Mouse (Mus musculus) C2C12 (cell line): ENCODE data around the gene Ccl24.

Experiments
- CEBPB ChIP-seq: IDR thresholded peaks from one replicate; pipeline ENCODE4 v1.6.1; 2011; ENCODE audit warnings: low read depth, mild to moderate bottlenecking, control low read depth, moderate library complexity
- CTCF ChIP-seq: IDR thresholded peaks from one replicate; pipeline ENCODE4 v1.5.1; 2011; ENCODE audit not compliant: control insufficient read depth, insufficient read depth, insufficient read length
- MAX ChIP-seq: IDR thresholded peaks from one replicate; pipeline ENCODE4 v1.6.1; 2011; ENCODE audit warnings: mild to moderate bottlenecking, control low read depth
- MYOD1 ChIP-seq: IDR thresholded peaks from one replicate; pipeline ENCODE4 v1.6.1; 2011; ENCODE audit warnings: low read depth; ENCODE audit not compliant: control insufficient read depth, insufficient read length
- MYOG ChIP-seq: IDR thresholded peaks from one replicate; pipeline ENCODE4 v1.6.1; 2011; ENCODE audit not compliant: control insufficient read depth, insufficient read length; ENCODE audit errors: extremely low read depth
- USF1 ChIP-seq: IDR thresholded peaks from one replicate; pipeline ENCODE4 v1.6.1; 2011; ENCODE audit warnings: low read depth, mild to moderate bottlenecking, control low read depth, moderate library complexity

GRCm38 (mm10) chr5:135524087-135524486 lies 48.8 kb downstream of the Ccl24 start:
- TF ChIP-seq MYOG (no peak), CTCF (no peak), USF1 (no peak), CEBPB (no peak), MAX (no peak), MYOD1 (no peak)
